Mouse (Mus musculus): Measurements from ENCODE around the gene Aoc3.
"Not testable (repeated sequence)": the region's sequence is repeated elsewhere in the genome, so short reads cannot be mapped to it uniquely, and the experiment has no call there.

Aoc3 gene

DNA sequence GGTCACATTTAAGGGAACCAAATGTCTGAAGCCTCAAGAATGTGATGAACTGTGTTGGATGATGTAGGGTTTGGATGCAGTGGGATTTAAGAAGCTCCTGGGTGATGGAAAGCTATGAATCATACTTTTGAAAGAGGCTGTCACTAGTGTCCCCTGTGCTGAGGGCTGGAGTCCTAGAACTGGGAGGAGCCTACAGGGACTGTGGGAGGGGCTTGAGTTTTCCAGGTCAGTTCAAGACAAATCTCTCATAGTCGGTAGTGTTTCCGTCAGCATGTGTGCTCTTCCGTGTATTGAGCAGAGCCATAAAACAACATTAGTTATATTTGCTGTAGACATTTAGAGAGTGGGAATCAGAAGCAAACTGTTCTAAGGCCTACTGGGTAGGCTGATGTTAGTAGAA, 3.1 kb upstream of the Aoc3 start:
- no peak for DNase-seq (ENCODE audit: low spot score in 2 of 2)

GRCm38 (mm10) chr11:101328941-101329635, 1.3 kb upstream of the Aoc3 start:
- DNase-seq (ENCODE audit: low spot score in 2 of 2) = no peak

DNA sequence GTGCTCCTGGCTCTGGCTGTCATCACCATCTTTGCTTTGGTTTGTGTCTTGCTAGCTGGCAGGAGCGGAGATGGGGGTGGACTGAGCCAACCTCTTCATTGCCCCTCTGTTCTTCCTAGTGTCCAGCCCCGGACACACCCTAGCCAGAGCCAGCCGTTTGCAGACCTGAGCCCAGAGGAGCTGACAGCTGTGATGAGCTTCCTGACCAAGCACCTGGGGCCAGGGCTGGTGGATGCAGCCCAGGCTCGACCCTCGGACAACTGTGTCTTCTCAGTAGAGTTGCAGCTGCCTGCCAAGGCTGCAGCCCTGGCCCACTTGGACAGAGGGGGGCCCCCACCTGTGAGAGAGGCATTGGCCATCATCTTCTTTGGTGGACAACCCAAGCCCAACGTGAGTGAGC, 556 bp downstream of the Aoc3 start:
- not testable (repeated sequence) for DNase-seq (ENCODE audit: low spot score in 2 of 2)

- DNase-seq (ENCODE audit: low spot score in 2 of 2) = no peak
Observed at GRCm38 (mm10) chr11:101332537-101332936, 2.1 kb downstream of the Aoc3 start.

- no peak for DNase-seq (ENCODE audit: low spot score in 2 of 2)
Observed at GRCm38 (mm10) chr11:101334023-101334422, 3.6 kb downstream of the Aoc3 start.

DNA sequence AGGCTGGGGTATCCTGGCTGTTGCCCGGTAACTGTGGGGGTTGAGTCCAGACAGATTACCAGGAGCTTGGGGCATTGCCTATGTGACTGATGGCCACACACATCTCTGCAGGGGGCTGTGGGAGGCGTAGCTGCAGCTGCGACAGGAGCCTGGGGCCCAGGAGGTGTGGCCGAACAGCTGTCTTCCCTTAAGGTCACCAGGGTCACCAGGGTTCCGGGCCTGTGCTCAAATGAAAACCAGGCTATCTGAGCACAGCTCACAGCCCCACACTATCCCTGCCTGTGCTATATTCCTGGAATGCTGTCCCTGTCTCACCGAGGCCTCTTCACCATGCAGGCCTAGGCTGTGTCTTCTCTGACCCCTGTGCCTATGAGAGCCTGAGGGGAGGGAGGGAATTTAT, 4.1 kb downstream of the Aoc3 start:
- no peak for DNase-seq (ENCODE audit: low spot score in 2 of 2)

DNA sequence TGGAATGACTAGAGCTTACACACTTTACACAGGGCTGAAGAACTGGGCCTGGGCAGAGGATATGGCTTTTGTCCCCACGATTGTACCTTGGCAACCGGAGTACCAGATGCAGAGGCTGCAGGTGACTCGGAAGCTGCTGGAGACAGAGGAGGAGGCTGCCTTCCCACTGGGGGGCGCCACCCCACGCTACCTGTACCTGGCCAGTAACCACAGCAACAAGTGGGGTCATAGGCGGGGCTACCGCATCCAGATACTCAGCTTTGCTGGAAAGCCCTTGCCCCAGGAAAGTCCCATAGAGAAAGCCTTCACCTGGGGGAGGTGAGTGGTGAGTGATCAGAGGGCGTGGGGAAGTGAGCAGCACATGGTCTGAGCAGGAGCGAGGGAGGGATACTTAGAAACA, 5.3 kb downstream of the Aoc3 start:
- DNase-seq (ENCODE audit: low spot score in 2 of 2) = no peak

GRCm38 (mm10) chr11:101338123-101338760, 7.8 kb downstream of the Aoc3 start:
- DNase-seq (ENCODE audit: low spot score in 2 of 2) = no peak

DNA sequence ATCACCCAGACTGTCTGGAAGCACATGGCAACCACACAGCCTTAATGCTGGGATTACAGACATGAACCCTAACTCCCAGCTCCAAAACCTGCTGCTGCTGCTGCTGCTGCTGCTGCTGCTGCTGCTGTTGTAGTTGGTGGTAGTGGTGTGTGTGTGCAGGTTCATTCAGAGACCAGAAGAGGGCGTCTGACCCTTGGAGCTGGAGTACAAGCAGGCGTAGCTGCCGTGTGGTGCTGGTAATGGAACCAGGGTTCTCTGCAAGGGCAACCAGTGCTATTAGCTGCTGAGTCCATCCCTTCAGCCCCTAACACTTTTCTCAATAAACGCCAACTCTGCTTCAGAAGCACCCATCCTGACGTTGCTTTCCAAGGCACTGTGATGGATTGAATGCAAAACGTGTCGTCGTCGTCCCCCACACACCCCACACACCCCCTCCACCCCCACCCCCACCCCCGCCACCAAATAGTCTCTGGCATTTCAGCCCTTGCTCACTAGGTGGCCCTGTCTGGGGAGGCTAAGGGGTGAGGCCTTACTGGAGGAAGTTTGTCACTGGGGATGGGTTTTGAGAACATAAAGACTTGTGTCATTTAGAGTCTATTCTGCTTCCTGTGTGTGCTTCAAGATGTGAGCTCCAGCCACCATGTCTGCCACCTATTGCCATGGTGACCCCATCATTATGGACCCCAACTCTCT, 16.8 kb downstream of the Aoc3 start:
- DNase-seq (ENCODE audit: low spot score in 2 of 2) = no peak

GRCm38 (mm10) chr11:101348774-101349173, 18.4 kb downstream of the Aoc3 start:
- no peak for DNase-seq (ENCODE audit: low spot score in 2 of 2)

DNA sequence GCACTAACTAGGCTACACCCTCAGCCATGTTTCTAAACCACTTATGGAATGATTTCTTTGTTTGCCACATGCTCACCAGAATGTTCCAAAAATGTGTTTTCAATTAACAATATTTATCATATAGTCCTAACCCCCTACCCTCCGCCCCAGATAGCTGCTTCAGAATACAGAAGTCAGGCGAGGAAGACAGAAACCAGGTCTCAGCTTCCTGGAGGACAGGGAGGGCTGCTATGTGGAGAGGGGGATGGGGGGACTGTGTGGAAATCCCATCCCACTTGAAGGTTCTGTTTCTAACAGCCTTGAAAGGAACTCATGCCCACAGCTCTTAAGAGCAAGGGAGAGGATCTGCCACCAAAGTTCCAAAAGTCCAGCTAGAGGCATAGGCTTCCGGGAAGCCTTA, 18.8 kb downstream of the Aoc3 start:
- DNase-seq (ENCODE audit: low spot score in 2 of 2) = no peak

- no peak for DNase-seq (ENCODE audit: low spot score in 2 of 2)
Observed at GRCm38 (mm10) chr11:101351100-101351720, 20.8 kb downstream of the Aoc3 start.

GRCm38 (mm10) chr11:101351721-101352111, 21.3 kb downstream of the Aoc3 start:
- no peak for DNase-seq (ENCODE audit: low spot score in 2 of 2)

DNA sequence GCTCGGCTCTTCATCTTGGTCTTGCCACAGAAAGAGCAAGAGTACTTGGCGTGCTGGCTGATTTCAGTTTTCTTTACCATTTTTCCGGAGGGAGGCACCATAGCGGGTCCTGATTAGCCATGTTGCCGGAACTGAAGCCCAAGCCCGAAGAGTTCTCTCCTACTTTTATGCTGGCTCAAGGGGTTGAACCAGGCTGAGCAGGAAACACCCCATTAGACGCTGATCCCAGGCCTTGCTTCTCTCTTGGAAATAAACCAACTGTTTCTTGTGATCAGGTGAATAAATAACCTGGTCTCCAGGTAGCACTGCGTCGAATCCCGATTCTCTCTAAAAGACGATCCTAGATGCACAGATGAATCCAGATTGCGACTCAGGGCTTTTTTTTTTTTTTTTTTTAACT, 23.0 kb downstream of the Aoc3 start:
- DNase-seq (ENCODE audit: low spot score in 2 of 2) = no peak

DNA sequence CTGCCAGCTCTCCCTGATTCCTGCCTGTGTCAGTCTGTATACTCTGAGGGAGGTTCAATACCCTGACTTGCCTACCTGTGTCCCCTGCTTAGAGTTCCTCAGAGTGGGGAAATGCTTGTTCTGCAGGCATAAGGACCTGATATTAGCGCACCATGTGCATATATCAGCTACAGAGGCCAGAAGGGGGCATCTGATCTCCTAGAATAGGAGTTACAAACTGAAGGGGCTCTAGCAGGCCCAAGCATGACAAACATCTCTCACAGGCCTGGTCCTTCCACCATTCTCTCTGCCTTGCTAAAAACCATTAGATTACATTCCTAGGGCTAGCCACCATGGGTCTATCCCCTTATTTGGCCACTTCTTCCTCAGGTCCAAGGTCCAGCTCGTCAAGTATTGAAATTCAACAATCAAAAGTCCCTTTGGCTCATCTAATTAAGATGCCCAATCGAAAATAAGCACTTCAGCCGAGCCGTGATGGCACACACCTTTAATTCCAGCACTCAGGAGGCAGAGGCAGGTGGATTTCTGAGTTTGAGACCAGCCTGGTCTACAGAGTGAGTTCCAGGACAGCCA, 24.1 kb downstream of the Aoc3 start:
- DNase-seq (ENCODE audit: low spot score in 2 of 2) = no peak

DNA sequence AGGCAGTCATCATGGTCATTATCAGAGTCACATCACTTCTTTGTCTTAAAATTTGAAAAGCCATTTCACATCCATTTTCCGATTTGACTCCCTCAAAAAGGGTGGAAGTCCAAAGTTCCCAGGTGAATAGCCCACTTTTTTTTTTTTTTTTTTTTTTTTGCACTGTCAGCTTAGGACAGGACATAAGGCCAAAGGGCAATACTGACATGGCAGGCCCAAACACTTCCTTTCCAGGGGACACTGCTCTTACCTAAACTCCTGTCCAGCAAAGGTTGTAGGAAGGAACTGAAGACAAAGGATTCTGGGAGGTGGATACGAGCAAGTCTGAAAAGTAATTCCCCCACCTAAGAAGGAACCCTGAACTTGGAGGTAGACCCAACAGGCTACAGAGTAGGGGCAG, 25.5 kb downstream of the Aoc3 start:
- no peak for DNase-seq (ENCODE audit: low spot score in 2 of 2)

DNA sequence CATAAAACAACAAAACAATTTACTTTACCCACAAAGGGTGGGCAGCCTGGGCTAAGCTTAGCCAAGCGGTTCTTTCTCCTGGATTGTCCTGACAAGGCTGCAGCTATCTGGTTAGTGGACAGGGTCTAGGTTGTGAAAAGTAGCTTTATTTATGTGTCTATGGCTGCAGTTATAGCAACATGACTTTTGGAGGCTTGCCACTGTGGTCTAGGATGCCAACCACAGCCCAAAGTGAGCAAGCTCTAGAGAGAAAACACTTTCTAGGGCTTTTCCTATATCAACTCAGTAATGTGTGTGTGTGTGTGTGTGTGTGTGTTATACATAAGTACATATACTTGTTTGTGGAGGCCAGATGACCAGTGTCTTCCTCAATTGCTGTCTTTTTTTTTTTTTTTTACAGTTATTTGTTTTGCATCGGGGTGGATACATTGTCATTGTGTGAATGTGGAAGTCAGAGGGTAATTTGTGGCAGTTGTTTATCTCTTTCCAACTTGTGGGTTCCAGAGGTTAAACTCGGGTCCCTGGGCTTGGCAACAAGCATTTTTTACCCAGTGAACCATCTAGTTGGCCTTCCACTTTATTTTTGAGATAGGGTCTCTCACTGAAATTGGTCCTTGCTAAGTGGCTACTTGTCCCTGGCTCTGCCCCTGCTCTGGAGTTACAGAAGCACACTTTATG, 27.2 kb downstream of the Aoc3 start:
- DNase-seq (ENCODE audit: low spot score in 2 of 2) = peak; percentile 49 to 74

- DNase-seq (ENCODE audit: low spot score in 2 of 2) = no peak
Observed at GRCm38 (mm10) chr11:101359776-101360175, 29.4 kb downstream of the Aoc3 start.

- no peak for DNase-seq (ENCODE audit: low spot score in 2 of 2)
Observed at GRCm38 (mm10) chr11:101360651-101361113, 30.3 kb downstream of the Aoc3 start.

- DNase-seq (ENCODE audit: low spot score in 2 of 2) = no peak
Observed at GRCm38 (mm10) chr11:101364531-101364931, 34.1 kb downstream of the Aoc3 start.

DNA sequence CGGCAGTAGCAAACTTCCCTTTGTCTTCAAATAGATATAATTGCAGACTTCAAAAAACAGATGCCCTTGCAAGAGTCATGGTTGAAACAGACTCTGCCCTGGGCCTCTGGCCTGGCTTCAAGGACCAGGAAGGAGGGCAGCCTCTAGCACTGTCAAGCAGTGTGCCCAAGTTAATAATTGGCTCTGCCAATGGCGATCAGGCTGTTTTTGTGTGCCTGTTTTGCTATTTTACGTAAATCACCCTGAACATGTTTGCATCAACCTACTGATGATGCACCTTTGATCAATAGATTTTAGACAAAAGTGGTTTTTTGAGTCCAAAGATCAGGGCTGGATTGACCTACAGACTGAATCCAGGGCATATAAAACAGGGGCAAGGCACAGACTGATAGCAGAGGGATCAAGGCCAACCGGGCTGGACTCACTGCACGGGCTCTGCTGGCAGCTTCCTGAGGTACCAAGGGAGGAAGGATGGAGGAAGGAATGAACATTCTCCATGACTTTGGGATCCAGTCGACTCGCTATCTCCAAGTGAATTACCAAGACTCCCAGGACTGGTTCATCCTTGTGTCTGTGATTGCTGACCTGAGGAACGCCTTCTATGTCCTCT, 37.0 kb downstream of the Aoc3 start, which contains the start of gene G6pc:
TSS of gene G6pc (plus strand) at position 236 of the 610 bp plus-strand sequence.
- no peak for DNase-seq (ENCODE audit: low spot score in 2 of 2)

Measured in natural killer cell, adult 2 months (primary cell).